In the genomic region with DNA sequence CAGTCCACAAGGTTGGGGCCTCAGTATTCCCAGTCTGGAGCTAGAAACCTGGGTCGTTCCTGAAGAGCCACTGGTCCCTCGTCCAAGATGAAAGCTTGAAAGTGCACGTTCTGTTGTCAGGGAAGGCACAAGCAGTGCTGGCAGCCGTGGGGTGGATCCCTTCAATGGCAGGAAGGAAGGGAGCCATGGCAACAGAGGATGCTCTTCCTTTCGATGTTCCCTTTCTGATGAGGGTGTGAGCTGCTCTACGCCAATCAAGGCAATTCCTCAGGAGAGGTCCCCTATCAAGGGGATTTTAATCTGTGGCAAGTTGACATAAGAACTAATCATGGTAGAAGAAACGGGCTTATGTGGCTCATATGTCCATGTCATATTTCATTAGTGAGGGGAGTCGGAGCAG, we compare ENCODE assay signal across 25 mouse cellular contexts.
A peak's percentile ranks its signal among the peaks of the same experiment; 100 is the strongest.
DNase-seq lines count a peak whose midpoint lies in the region; ATAC-seq and TF ChIP-seq lines count a peak whose summit lies in the region.
"Had no signal": no experiment of that assay in that cellular context is flagged by ENCODE, and none has a peak within 500 bp of the region (broad histone marks: within the 10 kb centered on the region; RNA-seq: fewer than 3 reads in every experiment).

No protein-coding gene starts in this region.

- H3K4me1 ChIP-seq in forebrain, postnatal 0 days (ENCODE audit: insufficient read depth) = no peaks in the 10 kb centered on the region
- no peaks in the 10 kb centered on the region for H3K4me1 ChIP-seq in forebrain, embryonic 16.5 days (replicated peaks; ENCODE audit: control insufficient read depth, insufficient read depth, low read length)
- no peaks in the 10 kb centered on the region for H3K4me1 ChIP-seq in embryonic facial prominence, embryonic 14.5 days (ENCODE audit: control insufficient read depth, insufficient read depth, low read length)
- H3K4me1 ChIP-seq: heart, embryonic 13.5 days; limb, embryonic 10.5 days; liver, embryonic 15.5 days; neural tube, embryonic 15.5 days had no signal

- H3K27ac ChIP-seq in forebrain, postnatal 0 days (ENCODE audit: low read depth, low read length) = no peak overlapping the region
- H3K27ac ChIP-seq in forebrain, embryonic 16.5 days (ENCODE audit: low read length) = no peak overlapping the region
- H3K27ac ChIP-seq in embryonic facial prominence, embryonic 14.5 days (replicated peaks; ENCODE audit: low read depth, low read length) = no peak overlapping the region
- H3K27ac ChIP-seq: heart, adult 2 months; heart, embryonic 13.5 days; layer of hippocampus, adult 2 months; limb, embryonic 10.5 days; liver, embryonic 15.5 days; neural tube, embryonic 15.5 days had no signal

- no peak overlapping the region for H3K4me2 ChIP-seq in forebrain, postnatal 0 days (ENCODE audit: low read depth)
- no peak overlapping the region for H3K4me2 ChIP-seq in forebrain, embryonic 16.5 days (ENCODE audit: low read length)
- H3K4me2 ChIP-seq in embryonic facial prominence, embryonic 14.5 days (ENCODE audit: low read depth, low read length) = no peak overlapping the region
- H3K4me2 ChIP-seq: heart, embryonic 13.5 days; liver, embryonic 15.5 days; neural tube, embryonic 15.5 days had no signal

- 65% methylated on average over 8 of the region's 8 CpGs for WGBS in forebrain, postnatal 0 days
- WGBS in forebrain, embryonic 16.5 days = 68% methylated on average over 8 of the region's 8 CpGs
- WGBS in embryonic facial prominence, embryonic 14.5 days = 52% methylated on average over 8 of the region's 8 CpGs

- H3K27me3 ChIP-seq in forebrain, postnatal 0 days (ENCODE audit: insufficient read depth, low read length) = no peaks in the 10 kb centered on the region
- H3K27me3 ChIP-seq in forebrain, embryonic 16.5 days (replicated peaks; ENCODE audit: control insufficient read depth, insufficient read depth, low read length) = no peaks in the 10 kb centered on the region
- H3K27me3 ChIP-seq in embryonic facial prominence, embryonic 14.5 days (replicated peaks; ENCODE audit: control insufficient read depth, insufficient read depth, low read length) = no peaks in the 10 kb centered on the region
- H3K27me3 ChIP-seq: heart, embryonic 13.5 days; liver, embryonic 15.5 days; neural tube, embryonic 15.5 days; Patski had no signal

- no peak overlapping the region for H3K9ac ChIP-seq in forebrain, postnatal 0 days
- no peak overlapping the region for H3K9ac ChIP-seq in forebrain, embryonic 16.5 days (replicated peaks; ENCODE audit: low read depth, low read length)
- no peak overlapping the region for H3K9ac ChIP-seq in embryonic facial prominence, embryonic 14.5 days (ENCODE audit: low read depth, low read length)
- H3K9ac ChIP-seq: heart, embryonic 13.5 days; liver, embryonic 15.5 days; neural tube, embryonic 15.5 days had no signal

- DNase-seq in forebrain, postnatal 0 days = no peak
- peak; percentile 6 for DNase-seq in kidney, postnatal 10 days
- no peak for DNase-seq in kidney, adult 18-20 months
- DNase-seq in R1 (ENCODE audit: low read depth, low spot score) = peak; percentile 8
- DNase-seq in embryonic facial prominence, embryonic 14.5 days (ENCODE audit: low spot score) = peak; percentile 54
- no peak for DNase-seq in urinary bladder, adult 18-20 months (ENCODE audit: low spot score in 2 of 2)
- DNase-seq: adrenal gland, postnatal 14 days; cerebellum, adult 9-11 months; gastrocnemius, postnatal 25 days; heart, adult 2 months; heart, postnatal 14 days; liver; lung, postnatal 10 days; right cerebral cortex, adult 18-20 months; right cerebral cortex, postnatal 4 days; thymus, postnatal 14 days had no signal

- no peaks in the 10 kb centered on the region for H3K9me3 ChIP-seq in forebrain, postnatal 0 days (ENCODE audit: low read length)
- H3K9me3 ChIP-seq in forebrain, embryonic 16.5 days (ENCODE audit: control insufficient read depth, low read length) = no peaks in the 10 kb centered on the region
- no peaks in the 10 kb centered on the region for H3K9me3 ChIP-seq in embryonic facial prominence, embryonic 14.5 days (ENCODE audit: control insufficient read depth, low read length)
- H3K9me3 ChIP-seq: heart, embryonic 13.5 days; limb, embryonic 10.5 days; liver, embryonic 15.5 days; neural tube, embryonic 15.5 days had no signal

- H3K4me3 ChIP-seq in forebrain, postnatal 0 days (ENCODE audit: low read depth, low read length) = no peak overlapping the region
- H3K4me3 ChIP-seq in forebrain, embryonic 16.5 days (replicated peaks; ENCODE audit: low read length) = no peak overlapping the region
- H3K4me3 ChIP-seq in embryonic facial prominence, embryonic 14.5 days (ENCODE audit: low read depth, low read length) = no peak overlapping the region
- H3K4me3 ChIP-seq: erythroblast, embryonic 14.5 days; heart, adult 2 months; heart, embryonic 13.5 days; layer of hippocampus, adult 2 months; limb, embryonic 10.5 days; liver, embryonic 15.5 days; neural tube, embryonic 15.5 days had no signal

- TF ChIP-seq CTCF in forebrain, postnatal 0 days (IDR thresholded peaks at IDR 0.05; ENCODE audit: low read depth) = no peak

- no peaks in the 10 kb centered on the region for H3K36me3 ChIP-seq in forebrain, postnatal 0 days (ENCODE audit: insufficient read depth)
- H3K36me3 ChIP-seq in forebrain, embryonic 16.5 days (ENCODE audit: control insufficient read depth, insufficient read depth) = no peaks in the 10 kb centered on the region
- no peaks in the 10 kb centered on the region for H3K36me3 ChIP-seq in embryonic facial prominence, embryonic 14.5 days (ENCODE audit: control insufficient read depth, insufficient read depth, low read length)
- H3K36me3 ChIP-seq: heart, embryonic 13.5 days; limb, embryonic 10.5 days; liver, embryonic 15.5 days; neural tube, embryonic 15.5 days had no signal

- ATAC-seq in forebrain, postnatal 0 days = peak; percentile 76
- no peak; the same call in 1 of the 2 replicates for ATAC-seq in forebrain, embryonic 16.5 days
- ATAC-seq in embryonic facial prominence, embryonic 14.5 days (ENCODE audit: low read depth) = no peak
- ATAC-seq: intestine, postnatal 0 days; Patski had no signal

Comparison
In these comparisons a context has a peak if more than half of its experiments do, and no peak if none do; other contexts are left out.
1. DNase-seq: peak in kidney, postnatal 10 days (single experiment), R1 (single experiment) and embryonic facial prominence, embryonic 14.5 days (single experiment); none in forebrain, postnatal 0 days (single experiment), kidney, adult 18-20 months (single experiment) and urinary bladder, adult 18-20 months (0 of 2).